Mouse (Mus musculus): ENCODE data around the gene Bcl2l10. TPM values are rescaled to one million over a fixed set of nuclear protein-coding genes. Genes with fewer than 3 reads are reported as not detected.

Bcl2l10 gene
- total and polyA plus RNA-seq, 3 experiments = 0.33 TPM; not detected in 2

DNA sequence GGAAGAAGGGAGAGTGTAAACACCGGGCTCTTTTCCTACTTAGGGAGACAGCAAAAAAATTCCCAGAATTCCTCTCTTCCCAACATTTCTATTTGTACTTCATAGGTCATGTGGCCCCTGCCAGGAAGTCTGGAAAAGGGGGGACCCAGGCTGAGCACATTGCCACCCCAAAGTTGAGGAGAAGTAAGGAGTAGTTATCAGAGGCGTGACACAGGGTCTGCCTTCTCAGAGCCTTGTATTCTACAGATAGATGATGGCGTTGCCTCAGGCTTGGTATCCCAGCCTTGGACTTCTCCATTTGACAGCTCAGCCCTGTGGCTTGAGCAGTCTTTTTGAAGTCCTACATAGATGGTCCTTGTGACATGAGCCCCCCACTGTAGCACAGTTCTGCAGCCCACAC, 32.3 kb upstream of the Bcl2l10 start:
- ATAC-seq (ENCODE audit: extremely low read depth, insufficient number of reproducible peaks, low FRiP score, poor library complexity, severe bottlenecking) = no peak
- H3K4me1 ChIP-seq (ENCODE audit: insufficient read depth, low read depth, low read length) = peaks cover 12% of the 10 kb centered on the region
- no peak for TF ChIP-seq GATA2 (IDR thresholded peaks at IDR 0.05; ENCODE audit: borderline replicate concordance, low read depth, low read length)
- no peak for TF ChIP-seq TAL1 (conservative IDR thresholded peaks at IDR 0.05; ENCODE audit: low read depth, low read length)
- no peak for TF ChIP-seq CTCF (IDR thresholded peaks at IDR 0.05; ENCODE audit: low read depth, low read length)
- no peak for TF ChIP-seq GATA1 (IDR thresholded peaks at IDR 0.05; ENCODE audit: borderline replicate concordance, low read length)
- no peak for TF ChIP-seq POLR2AphosphoS5 (IDR thresholded peaks at IDR 0.05; ENCODE audit: insufficient replicate concordance, low read depth, low read length)
- no peak overlapping the region for H3K4me3 ChIP-seq (ENCODE audit: low read depth, low read length)
- peaks cover 23% of the 10 kb centered on the region for H3K27me3 ChIP-seq (ENCODE audit: insufficient read depth, low read length)
- no peak for DNase-seq (ENCODE audit: low spot score)
- no peaks in the 10 kb centered on the region for H3K9me3 ChIP-seq (replicated peaks)
- H3K36me3 ChIP-seq (replicated peaks) = no peaks in the 10 kb centered on the region

DNA sequence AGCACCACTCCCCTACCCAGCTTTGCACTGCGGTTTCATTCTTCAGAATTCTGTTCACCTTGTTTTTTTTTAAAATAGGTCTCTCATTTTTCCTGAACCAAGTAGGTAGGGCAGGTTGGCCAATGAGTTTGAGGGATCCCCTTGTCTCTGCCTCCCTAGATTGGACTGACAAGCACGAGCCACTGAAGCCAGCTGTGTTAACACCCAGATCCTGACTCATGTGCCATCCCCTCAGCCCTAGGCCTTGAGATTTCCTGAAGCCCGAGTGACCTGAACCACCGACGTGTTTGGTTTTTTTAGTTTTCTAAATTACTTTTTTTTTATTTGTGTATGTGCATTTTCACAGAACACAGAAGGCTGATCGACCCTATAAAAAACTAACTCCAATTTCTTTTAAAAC, 30.8 kb upstream of the Bcl2l10 start:
- no peak for DNase-seq (ENCODE audit: low spot score)
- H3K9me3 ChIP-seq (replicated peaks) = no peaks in the 10 kb centered on the region
- no peaks in the 10 kb centered on the region for H3K36me3 ChIP-seq (replicated peaks)
- no peak for TF ChIP-seq GATA2 (IDR thresholded peaks at IDR 0.05; ENCODE audit: borderline replicate concordance, low read depth, low read length)
- no peak overlapping the region for H3K4me3 ChIP-seq (ENCODE audit: low read depth, low read length)
- peaks cover 12% of the 10 kb centered on the region for H3K4me1 ChIP-seq (ENCODE audit: insufficient read depth, low read depth, low read length)
- peaks cover 22% of the 10 kb centered on the region for H3K27me3 ChIP-seq (ENCODE audit: insufficient read depth, low read length)
- no peak for ATAC-seq (ENCODE audit: extremely low read depth, insufficient number of reproducible peaks, low FRiP score, poor library complexity, severe bottlenecking)

DNA sequence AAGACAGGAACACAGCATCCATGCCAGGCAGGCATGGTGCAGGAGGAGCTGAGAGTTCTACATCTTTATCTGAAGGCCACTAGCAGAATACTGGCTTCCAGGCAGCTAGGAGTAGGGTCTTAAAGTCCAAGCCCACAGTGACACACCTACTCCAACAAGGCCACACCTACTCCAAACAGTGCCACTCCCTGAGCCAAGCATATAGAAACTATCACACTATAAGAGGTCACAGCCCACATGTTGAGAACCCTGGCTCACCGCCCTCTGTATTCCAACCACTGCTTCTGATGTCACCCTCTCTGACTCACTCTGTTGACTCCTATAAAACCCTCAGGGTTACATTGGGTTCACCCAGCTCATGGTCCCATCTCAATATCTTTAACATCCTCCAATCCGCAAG, 29.4 kb upstream of the Bcl2l10 start:
- DNase-seq (ENCODE audit: low spot score) (no peak), ATAC-seq (ENCODE audit: extremely low read depth, insufficient number of reproducible peaks, low FRiP score, poor library complexity, severe bottlenecking) (no peak)
- Histone ChIP-seq H3K4me3 (ENCODE audit: low read depth, low read length) (no peak overlapping the region), H3K36me3 (replicated peaks) (no peaks in the 10 kb centered on the region), H3K9me3 (replicated peaks) (no peaks in the 10 kb centered on the region), H3K4me1 (ENCODE audit: insufficient read depth, low read depth, low read length) (peaks cover 12% of the 10 kb centered on the region), H3K27me3 (ENCODE audit: insufficient read depth, low read length) (peaks cover 26% of the 10 kb centered on the region)
- TF ChIP-seq GATA2 (IDR thresholded peaks at IDR 0.05; ENCODE audit: borderline replicate concordance, low read depth, low read length) (no peak), CTCF (IDR thresholded peaks at IDR 0.05; ENCODE audit: low read depth, low read length) (no peak), TAL1 (conservative IDR thresholded peaks at IDR 0.05; ENCODE audit: low read depth, low read length) (no peak), POLR2AphosphoS5 (IDR thresholded peaks at IDR 0.05; ENCODE audit: insufficient replicate concordance, low read depth, low read length) (no peak), GATA1 (IDR thresholded peaks at IDR 0.05; ENCODE audit: borderline replicate concordance, low read length) (no peak)

DNA sequence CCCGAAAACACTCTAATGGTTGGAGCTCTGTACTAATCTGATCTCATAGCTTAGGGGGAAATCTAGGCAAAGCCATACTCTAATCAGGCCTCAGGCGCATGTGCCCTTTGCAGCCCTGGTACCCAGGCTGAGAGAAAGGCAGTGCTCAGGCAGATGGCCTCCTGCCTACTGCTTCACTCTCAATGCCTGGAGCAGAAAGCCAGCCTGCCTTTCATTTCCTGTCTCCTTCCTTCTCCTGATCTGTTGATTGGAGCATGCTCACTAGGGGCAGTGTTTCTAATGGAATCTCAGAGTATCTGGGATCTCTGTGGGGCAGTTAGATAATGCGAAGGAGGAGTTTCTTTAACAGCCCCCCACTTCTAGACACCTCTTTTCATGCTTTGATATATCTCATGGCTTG, 28.2 kb upstream of the Bcl2l10 start:
- H3K27me3 ChIP-seq (ENCODE audit: insufficient read depth, low read length) = peaks cover 18% of the 10 kb centered on the region
- no peaks in the 10 kb centered on the region for H3K9me3 ChIP-seq (replicated peaks)
- TF ChIP-seq GATA2 (IDR thresholded peaks at IDR 0.05; ENCODE audit: borderline replicate concordance, low read depth, low read length) (no peak), CTCF (IDR thresholded peaks at IDR 0.05; ENCODE audit: low read depth, low read length) (no peak), POLR2AphosphoS5 (IDR thresholded peaks at IDR 0.05; ENCODE audit: insufficient replicate concordance, low read depth, low read length) (no peak), GATA1 (IDR thresholded peaks at IDR 0.05; ENCODE audit: borderline replicate concordance, low read length) (no peak), TAL1 (conservative IDR thresholded peaks at IDR 0.05; ENCODE audit: low read depth, low read length) (no peak)
- H3K4me3 ChIP-seq (ENCODE audit: low read depth, low read length) = no peak overlapping the region
- H3K36me3 ChIP-seq (replicated peaks) = no peaks in the 10 kb centered on the region
- peaks cover 1% of the 10 kb centered on the region for H3K4me1 ChIP-seq (ENCODE audit: insufficient read depth, low read depth, low read length)
- DNase-seq (ENCODE audit: low spot score) (no peak), ATAC-seq (ENCODE audit: extremely low read depth, insufficient number of reproducible peaks, low FRiP score, poor library complexity, severe bottlenecking) (no peak)

DNA sequence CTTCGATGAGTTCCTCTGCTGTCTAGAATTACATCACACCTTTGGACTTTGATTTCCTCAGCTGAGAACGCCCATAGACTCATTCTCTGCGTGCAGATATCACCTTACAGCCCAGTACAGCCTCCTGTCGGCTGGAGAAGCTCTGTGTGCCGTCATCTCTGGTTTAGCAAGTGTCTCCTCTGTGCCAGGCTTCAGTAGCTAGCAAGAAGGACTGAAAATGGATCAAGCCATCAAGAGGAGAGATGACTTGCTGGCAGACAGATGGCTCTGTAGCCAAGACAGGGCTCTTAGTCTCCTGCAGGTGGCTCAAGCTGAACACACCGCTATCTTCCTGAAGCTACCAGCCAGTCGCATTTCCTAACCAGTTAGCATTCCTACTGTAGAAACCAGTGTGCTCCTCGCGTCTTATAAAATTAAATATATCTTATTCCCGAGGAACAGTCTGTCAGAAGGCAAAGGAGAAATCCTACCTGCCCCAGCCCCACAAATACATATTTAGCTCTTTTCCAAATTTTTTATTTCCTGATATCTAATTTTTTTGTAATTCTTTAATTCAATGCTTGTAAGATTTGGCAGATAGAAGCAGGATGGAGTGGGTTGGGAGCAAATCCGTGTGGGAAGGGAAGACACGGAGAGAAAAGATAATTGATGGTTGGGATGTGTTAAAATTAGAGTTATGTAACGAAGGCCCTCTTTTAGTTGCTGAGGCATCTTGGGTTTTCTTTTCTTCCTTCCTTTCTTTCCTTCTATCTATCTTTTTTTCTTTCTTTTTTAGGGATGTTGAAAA, 25.3 kb upstream of the Bcl2l10 start:
- ATAC-seq (ENCODE audit: extremely low read depth, insufficient number of reproducible peaks, low FRiP score, poor library complexity, severe bottlenecking) = no peak
- no peaks in the 10 kb centered on the region for H3K4me1 ChIP-seq (ENCODE audit: insufficient read depth, low read depth, low read length)

DNA sequence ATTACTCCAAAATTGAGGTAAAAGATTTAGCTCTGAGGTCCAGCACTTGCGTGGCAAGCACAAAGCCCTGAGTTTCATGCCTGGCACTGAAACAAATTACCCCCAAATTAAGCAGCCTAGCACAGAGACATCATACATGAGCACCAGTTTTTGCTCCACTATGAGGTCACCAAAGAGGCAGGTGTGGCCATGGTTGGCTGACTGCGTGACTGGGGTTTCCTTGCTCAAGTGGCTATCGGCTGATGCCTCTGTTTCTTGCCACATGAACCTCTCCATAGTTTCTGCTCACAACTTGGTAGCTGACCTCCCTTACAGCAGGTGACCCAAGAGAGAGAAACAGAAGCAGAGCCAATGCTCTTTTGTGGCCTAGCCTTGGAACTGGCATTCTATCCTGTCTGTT, 19.5 kb upstream of the Bcl2l10 start:
- H3K4me3 ChIP-seq (ENCODE audit: low read depth, low read length) = no peak overlapping the region
- H3K27me3 ChIP-seq (ENCODE audit: insufficient read depth, low read length) = peaks cover 5% of the 10 kb centered on the region; the same call in 1 of the 2 replicates
- no peaks in the 10 kb centered on the region for H3K36me3 ChIP-seq (replicated peaks)
- DNase-seq (ENCODE audit: low spot score) = no peak
- TF ChIP-seq GATA1 (IDR thresholded peaks at IDR 0.05; ENCODE audit: borderline replicate concordance, low read length) = no peak
- no peak for TF ChIP-seq POLR2AphosphoS5 (IDR thresholded peaks at IDR 0.05; ENCODE audit: insufficient replicate concordance, low read depth, low read length)
- TF ChIP-seq GATA2 (IDR thresholded peaks at IDR 0.05; ENCODE audit: borderline replicate concordance, low read depth, low read length) = no peak
- TF ChIP-seq TAL1 (conservative IDR thresholded peaks at IDR 0.05; ENCODE audit: low read depth, low read length) = no peak
- no peak for TF ChIP-seq CTCF (IDR thresholded peaks at IDR 0.05; ENCODE audit: low read depth, low read length)
- no peaks in the 10 kb centered on the region for H3K4me1 ChIP-seq (ENCODE audit: insufficient read depth, low read depth, low read length)
- no peak for ATAC-seq (ENCODE audit: extremely low read depth, insufficient number of reproducible peaks, low FRiP score, poor library complexity, severe bottlenecking)
- no peaks in the 10 kb centered on the region for H3K9me3 ChIP-seq (replicated peaks)

More for the DNA sequence above, 25.3 kb upstream of the Bcl2l10 start:
- Histone ChIP-seq H3K4me3 (ENCODE audit: low read depth, low read length) (no peak overlapping the region), H3K36me3 (replicated peaks) (no peaks in the 10 kb centered on the region), H3K9me3 (replicated peaks) (no peaks in the 10 kb centered on the region), H3K27me3 (ENCODE audit: insufficient read depth, low read length) (peaks cover 11% of the 10 kb centered on the region)
- TF ChIP-seq TAL1 (conservative IDR thresholded peaks at IDR 0.05; ENCODE audit: low read depth, low read length) (no peak), CTCF (IDR thresholded peaks at IDR 0.05; ENCODE audit: low read depth, low read length) (no peak), GATA1 (IDR thresholded peaks at IDR 0.05; ENCODE audit: borderline replicate concordance, low read length) (no peak), GATA2 (IDR thresholded peaks at IDR 0.05; ENCODE audit: borderline replicate concordance, low read depth, low read length) (no peak), POLR2AphosphoS5 (IDR thresholded peaks at IDR 0.05; ENCODE audit: insufficient replicate concordance, low read depth, low read length) (no peak)
- DNase-seq (ENCODE audit: low spot score) = no peak
